Mouse (Mus musculus): ENCODE data around the gene Phactr3. TPM values are rescaled to one million over a fixed set of nuclear protein-coding genes. Genes with fewer than 3 reads are reported as not detected.
A peak's percentile ranks its signal among the peaks of the same experiment; 100 is the strongest.

The Phactr3 gene
- total and polyA plus RNA-seq, 3 experiments = not detected

GRCm38 (mm10) chr2:178220148-178220717 lies 101.5 kb downstream of the Phactr3 start:
- no peak overlapping the region for H3K4me3 ChIP-seq (ENCODE audit: control insufficient read depth in 1 of 2, insufficient read depth in 1 of 2, low read depth in 2 of 2, low read length in 2 of 2)
- no peak for DNase-seq (ENCODE audit: low read depth, low spot score)
- H3K9me3 ChIP-seq (replicated peaks; ENCODE audit: insufficient read depth, low read length) = no peaks in the 10 kb centered on the region
- TF ChIP-seq POLR2A (IDR thresholded peaks at IDR 0.05; ENCODE audit: control insufficient read depth in 1 of 2, insufficient read depth in 1 of 2, low read depth in 1 of 2, low read length in 2 of 2, poor library complexity in 1 of 2) (no peak), ELF1 (IDR thresholded peaks at IDR 0.05; ENCODE audit: low read depth, low read length) (no peak), CHD1 (IDR thresholded peaks at IDR 0.05; ENCODE audit: low read depth, low read length) (no peak), JUND (IDR thresholded peaks at IDR 0.05; ENCODE audit: low read depth, low read length) (no peak), POLR2AphosphoS5 (IDR thresholded peaks at IDR 0.05; ENCODE audit: borderline replicate concordance, low read depth, low read length) (no peak), ZNF384 (IDR thresholded peaks at IDR 0.05; ENCODE audit: low read depth, low read length) (no peak), MYB (IDR thresholded peaks at IDR 0.05; ENCODE audit: low read depth, low read length) (no peak), NELFE (IDR thresholded peaks at IDR 0.05; ENCODE audit: low read depth, low read length) (no peak), EP300 (IDR thresholded peaks at IDR 0.05; ENCODE audit: low read depth in 1 of 2, low read length in 2 of 2) (no peak), NRF1 (IDR thresholded peaks at IDR 0.05; ENCODE audit: insufficient read depth, low read depth, low read length, poor library complexity, severe bottlenecking) (no peak), UBTF (IDR thresholded peaks at IDR 0.05; ENCODE audit: borderline replicate concordance, insufficient read depth, low read depth, low read length) (no peak), MAZ (IDR thresholded peaks at IDR 0.05; ENCODE audit: low read depth, low read length) (no peak)
- H3K4me1 ChIP-seq (ENCODE audit: control insufficient read depth in 1 of 2, insufficient read depth in 2 of 2, low read length in 2 of 2) = no peaks in the 10 kb centered on the region
- no peaks in the 10 kb centered on the region for H3K36me3 ChIP-seq (ENCODE audit: control insufficient read depth in 1 of 2, insufficient read depth in 2 of 2, low read length in 2 of 2)
- no peaks in the 10 kb centered on the region for H3K27me3 ChIP-seq (ENCODE audit: control insufficient read depth in 1 of 2, insufficient read depth in 2 of 2, low read length in 2 of 2)
- H3K79me2 ChIP-seq (ENCODE audit: control insufficient read depth, insufficient read depth, low read length, poor library complexity) = no peaks in the 10 kb centered on the region
- H3K9ac ChIP-seq (ENCODE audit: control insufficient read depth, low read depth, low read length, poor library complexity, severe bottlenecking) = no peak overlapping the region
- no peak overlapping the region for H3K27ac ChIP-seq (ENCODE audit: control insufficient read depth, low read depth, low read length)

- Histone ChIP-seq H3K36me3 (ENCODE audit: control insufficient read depth in 1 of 2, insufficient read depth in 2 of 2, low read length in 2 of 2) (no peaks in the 10 kb centered on the region), H3K4me3 (ENCODE audit: control insufficient read depth in 1 of 2, insufficient read depth in 1 of 2, low read depth in 2 of 2, low read length in 2 of 2) (no peak overlapping the region), H3K27me3 (ENCODE audit: control insufficient read depth in 1 of 2, insufficient read depth in 2 of 2, low read length in 2 of 2) (no peaks in the 10 kb centered on the region), H3K4me1 (ENCODE audit: control insufficient read depth in 1 of 2, insufficient read depth in 2 of 2, low read length in 2 of 2) (no peaks in the 10 kb centered on the region), H3K27ac (ENCODE audit: control insufficient read depth, low read depth, low read length) (no peak overlapping the region), H3K9me3 (replicated peaks; ENCODE audit: insufficient read depth, low read length) (no peaks in the 10 kb centered on the region), H3K79me2 (ENCODE audit: control insufficient read depth, insufficient read depth, low read length, poor library complexity) (no peaks in the 10 kb centered on the region), H3K9ac (ENCODE audit: control insufficient read depth, low read depth, low read length, poor library complexity, severe bottlenecking) (no peak overlapping the region)
- DNase-seq (ENCODE audit: low read depth, low spot score) = no peak
- TF ChIP-seq SIN3A (IDR thresholded peaks at IDR 0.05; ENCODE audit: low read length) (no peak), SMC3 (IDR thresholded peaks at IDR 0.05; ENCODE audit: low read depth, low read length) (no peak), POLR2AphosphoS5 (IDR thresholded peaks at IDR 0.05; ENCODE audit: borderline replicate concordance, low read depth, low read length) (0 out of 2 replicates have a peak, but pooled peaks have one; percentile 51), POLR2AphosphoS2 (IDR thresholded peaks at IDR 0.05; ENCODE audit: low read length) (no peak), NELFE (IDR thresholded peaks at IDR 0.05; ENCODE audit: low read depth, low read length) (no peak), ZC3H11A (IDR thresholded peaks at IDR 0.05; ENCODE audit: low read depth, low read length) (no peak)
These were observed 102.2 kb downstream of the Phactr3 start for GRCm38 (mm10) chr2:178221003-178221402.

All from MEL (cell line).